In the genomic region with DNA sequence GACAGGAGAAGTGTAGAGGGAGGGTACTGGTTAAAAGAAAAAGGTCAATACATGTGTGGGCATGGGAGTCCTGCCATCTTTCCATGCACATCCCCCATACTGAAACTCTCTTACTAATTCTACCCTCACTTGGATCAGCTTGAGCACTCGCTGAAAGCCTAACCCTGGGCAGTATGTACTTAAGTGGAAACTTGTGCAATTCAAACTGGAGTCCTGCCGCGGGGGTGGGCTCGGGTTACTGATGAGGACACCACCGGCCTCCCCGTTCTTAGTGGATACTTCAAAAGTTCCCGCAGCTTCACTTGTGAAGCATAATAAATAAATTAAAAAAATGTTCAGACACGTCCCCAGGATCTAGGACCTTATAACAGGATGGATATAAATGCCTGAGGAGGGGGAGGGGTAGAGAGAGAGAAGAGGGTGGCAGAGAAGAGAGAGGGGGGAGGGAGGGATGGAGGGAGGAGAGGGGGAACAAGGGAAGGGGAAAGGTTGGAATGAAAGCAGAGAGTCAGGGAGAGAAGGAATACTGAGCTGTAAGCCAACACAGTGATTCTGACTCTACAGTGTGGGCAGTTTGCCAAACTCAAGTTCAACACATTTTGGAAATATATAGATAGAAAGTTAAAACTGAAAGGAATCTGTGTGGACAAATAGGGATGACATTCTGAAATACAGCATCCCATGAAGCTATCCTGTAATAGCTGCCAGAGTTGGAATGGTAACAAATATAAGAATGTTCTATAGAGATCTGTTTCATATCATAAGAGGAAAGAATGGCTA, we compare ENCODE assay signal across 9 mouse cellular contexts.
DNase-seq lines count a peak whose midpoint lies in the region; ATAC-seq and TF ChIP-seq lines count a peak whose summit lies in the region.
"Had no signal": no experiment of that assay in that cellular context is flagged by ENCODE, and none has a peak within 500 bp of the region (broad histone marks: within the 10 kb centered on the region; RNA-seq: fewer than 3 reads in every experiment).

No protein-coding gene starts in this region.

- DNase-seq in hindbrain, postnatal 0 days (ENCODE audit: low spot score) = no peak
- DNase-seq in gastrocnemius, postnatal 10 days = peak; percentile 26
- no peak for DNase-seq in testis, postnatal 10 days (ENCODE audit: low spot score)
- no peak for DNase-seq in kidney, adult 2 months

- TF ChIP-seq CTCF in hindbrain, postnatal 0 days (IDR thresholded peaks at IDR 0.05; ENCODE audit: low read depth) = no peak
- no peak for TF ChIP-seq CTCF in cortical plate, adult 2 months (IDR thresholded peaks at IDR 0.05; ENCODE audit: extremely low read depth, insufficient read depth, low read length)
- TF ChIP-seq CTCF in kidney, adult 2 months (conservative IDR thresholded peaks at IDR 0.05; ENCODE audit: insufficient read depth, insufficient read length, low read depth, low read length) = no peak

- no peak overlapping the region for H3K4me2 ChIP-seq in hindbrain, embryonic 13.5 days
- no peak overlapping the region for H3K4me2 ChIP-seq in hindbrain, postnatal 0 days (ENCODE audit: low read depth, low read length)
- peak overlapping the region; percentile 22; the same call in 1 of the 2 replicates for H3K4me2 ChIP-seq in lung, embryonic 16.5 days (ENCODE audit: low read depth, low read length)
- H3K4me2 ChIP-seq in kidney, embryonic 14.5 days (replicated peaks; ENCODE audit: low read depth, low read length) = no peak overlapping the region

- no peaks in the 10 kb centered on the region for H3K9me3 ChIP-seq in hindbrain, embryonic 13.5 days
- no peaks in the 10 kb centered on the region for H3K9me3 ChIP-seq in hindbrain, postnatal 0 days (ENCODE audit: low read length)
- H3K9me3 ChIP-seq in lung, embryonic 16.5 days (ENCODE audit: control insufficient read depth, low read length) = no peaks in the 10 kb centered on the region
- H3K9me3 ChIP-seq in kidney, embryonic 14.5 days (ENCODE audit: control insufficient read depth, low read length) = no peaks in the 10 kb centered on the region
- H3K9me3 ChIP-seq: G1E had no signal

- ATAC-seq in hindbrain, embryonic 13.5 days (ENCODE audit: low FRiP score) = no peak
- ATAC-seq in hindbrain, postnatal 0 days = no peak
- ATAC-seq in lung, embryonic 16.5 days (ENCODE audit: low read depth) = peak; percentile 92
- no peak for ATAC-seq in kidney, embryonic 14.5 days (ENCODE audit: low FRiP score, low TSS enrichment)

- no peak overlapping the region for H3K9ac ChIP-seq in hindbrain, embryonic 13.5 days
- H3K9ac ChIP-seq in hindbrain, postnatal 0 days (replicated peaks; ENCODE audit: low read length) = no peak overlapping the region
- no peak overlapping the region for H3K9ac ChIP-seq in lung, embryonic 16.5 days (ENCODE audit: low read length)
- H3K9ac ChIP-seq in kidney, embryonic 14.5 days (ENCODE audit: low read depth, low read length) = no peak overlapping the region

- H3K4me1 ChIP-seq in hindbrain, embryonic 13.5 days (replicated peaks) = peaks cover 45% of the 10 kb centered on the region
- peaks cover 12% of the 10 kb centered on the region for H3K4me1 ChIP-seq in hindbrain, postnatal 0 days (ENCODE audit: insufficient read depth, low read length)
- peaks cover 12% of the 10 kb centered on the region for H3K4me1 ChIP-seq in cortical plate, adult 2 months (ENCODE audit: control insufficient read depth, insufficient read depth, low read length)
- H3K4me1 ChIP-seq in lung, embryonic 16.5 days (replicated peaks; ENCODE audit: control insufficient read depth, insufficient read depth, low read length) = peaks cover 15% of the 10 kb centered on the region
- peaks cover 6% of the 10 kb centered on the region; the same call in 1 of the 2 replicates for H3K4me1 ChIP-seq in kidney, embryonic 14.5 days (ENCODE audit: control insufficient read depth, insufficient read depth, low read length)
- peaks cover 25% of the 10 kb centered on the region for H3K4me1 ChIP-seq in kidney, adult 2 months (ENCODE audit: control insufficient read depth, insufficient read depth, low read length)

- H3K27ac ChIP-seq in hindbrain, embryonic 13.5 days = peak overlapping the region; percentile 14; the same call in 1 of the 2 replicates
- H3K27ac ChIP-seq in hindbrain, postnatal 0 days = no peak overlapping the region
- H3K27ac ChIP-seq in cortical plate, adult 2 months (ENCODE audit: insufficient read depth, low read length) = 0 out of 2 replicates have a peak overlapping the region, but pooled peaks have one; percentile 17
- peak overlapping the region; percentile 71 for H3K27ac ChIP-seq in lung, embryonic 16.5 days (ENCODE audit: low read length)
- H3K27ac ChIP-seq in kidney, embryonic 14.5 days (ENCODE audit: low read depth, low read length) = no peak overlapping the region
- H3K27ac ChIP-seq in kidney, adult 2 months (ENCODE audit: insufficient read depth, low read depth, low read length) = no peak overlapping the region

- WGBS in hindbrain, embryonic 13.5 days = 49% methylated on average over 8 of the region's 8 CpGs
- WGBS in hindbrain, postnatal 0 days = 43% methylated on average over 8 of the region's 8 CpGs
- WGBS in lung, embryonic 16.5 days = 14% methylated on average over 8 of the region's 8 CpGs
- WGBS in kidney, embryonic 14.5 days = 10% methylated on average over 8 of the region's 8 CpGs
- 37% methylated on average over 8 of the region's 8 CpGs for WGBS in kidney, adult 2 months

- TF ChIP-seq POLR2A in cortical plate, adult 2 months (IDR thresholded peaks at IDR 0.05; ENCODE audit: extremely low read depth, insufficient read depth, low read length) = no peak
- TF ChIP-seq POLR2A in kidney, adult 2 months (IDR thresholded peaks at IDR 0.05; ENCODE audit: low read depth, low read length) = no peak

- no peak overlapping the region for H3K4me3 ChIP-seq in hindbrain, embryonic 13.5 days
- H3K4me3 ChIP-seq in hindbrain, postnatal 0 days (ENCODE audit: low read length) = no peak overlapping the region
- no peak overlapping the region for H3K4me3 ChIP-seq in cortical plate, adult 2 months (ENCODE audit: insufficient read depth, low read length)
- H3K4me3 ChIP-seq in lung, embryonic 16.5 days (ENCODE audit: low read length) = no peak overlapping the region
- no peak overlapping the region for H3K4me3 ChIP-seq in kidney, embryonic 14.5 days (ENCODE audit: low read length)
- no peak overlapping the region for H3K4me3 ChIP-seq in kidney, adult 2 months (ENCODE audit: insufficient read depth, low read depth, low read length)

- H3K36me3 ChIP-seq in hindbrain, embryonic 13.5 days = 0 out of 2 replicates have a peak, but pooled peaks cover 9% of the 10 kb centered on the region
- no peaks in the 10 kb centered on the region for H3K36me3 ChIP-seq in hindbrain, postnatal 0 days (ENCODE audit: insufficient read depth, low read length)
- no peaks in the 10 kb centered on the region for H3K36me3 ChIP-seq in lung, embryonic 16.5 days (ENCODE audit: control insufficient read depth, insufficient read depth, low read length)
- no peaks in the 10 kb centered on the region for H3K36me3 ChIP-seq in kidney, embryonic 14.5 days (ENCODE audit: control insufficient read depth, insufficient read depth, low read length)
- H3K36me3 ChIP-seq in kidney, adult 2 months (ENCODE audit: control insufficient read depth, insufficient read depth, low read length) = no peaks in the 10 kb centered on the region

- no peaks in the 10 kb centered on the region for H3K27me3 ChIP-seq in hindbrain, embryonic 13.5 days
- H3K27me3 ChIP-seq in hindbrain, postnatal 0 days (ENCODE audit: insufficient read depth, low read length) = no peaks in the 10 kb centered on the region
- no peaks in the 10 kb centered on the region for H3K27me3 ChIP-seq in lung, embryonic 16.5 days (ENCODE audit: control insufficient read depth, insufficient read depth, low read depth, low read length)
- no peaks in the 10 kb centered on the region for H3K27me3 ChIP-seq in kidney, embryonic 14.5 days (ENCODE audit: control insufficient read depth, insufficient read depth, low read length)
- H3K27me3 ChIP-seq in kidney, adult 2 months (replicated peaks; ENCODE audit: control insufficient read depth, insufficient read depth, low read length) = no peaks in the 10 kb centered on the region

Comparison
In these comparisons a context has a peak if more than half of its experiments do, and no peak if none do; other contexts are left out.
1. H3K27ac ChIP-seq: peak in hindbrain, embryonic 13.5 days (single experiment), cortical plate, adult 2 months (single experiment) and lung, embryonic 16.5 days (single experiment); none in hindbrain, postnatal 0 days (single experiment), kidney, embryonic 14.5 days (single experiment) and kidney, adult 2 months (single experiment).